Comparison of ENCODE assay signal across 8 mouse cellular contexts in genomic region chr1:131078761-131079330, GRCm38 (mm10). TPM values are rescaled to one million over a fixed set of nuclear protein-coding genes. Genes with fewer than 3 reads are reported as not detected.
DNase-seq lines count a peak whose midpoint lies in the region.

No protein-coding gene starts in this region.

- intact Hi-C loops in gastrocnemius, postnatal 14 days (cut with DNase I; ENCODE audit: low total_unique reads), result no loop called here
- intact Hi-C loops in left cerebral cortex, postnatal 10 days (cut with DNase I), result no loop called here

- DNase-seq in gastrocnemius, postnatal 14 days, result peak; percentile 65
- DNase-seq in gastrocnemius, postnatal 25 days, result no peak
- DNase-seq in embryo, embryonic 10.5 days (ENCODE audit: low spot score), result peak; percentile 74
- peak; percentile 50 for DNase-seq in heart, postnatal 4 days
- DNase-seq in left cerebral cortex, postnatal 10 days (ENCODE audit: extremely low spot score in 1 of 2, low spot score in 2 of 2), result peak; percentile 64 to 81
- DNase-seq in retina, postnatal 1 day, result peak; percentile 91
- no peak for DNase-seq in urinary bladder, postnatal 10 days (ENCODE audit: low spot score)
- no peak for DNase-seq in urinary bladder, postnatal 14 days (ENCODE audit: low spot score)

RNA-seq across cellular contexts. Expression of gene Mapkapk2, which starts 18.8 kb away (rescaled TPM):
- total RNA-seq in gastrocnemius, postnatal 14 days (2021), result 100 to 1,000 TPM; 151 to 154 TPM
- 100 to 1,000 TPM; 193 to 219 TPM for total RNA-seq in gastrocnemius, postnatal 25 days (2021)
- total RNA-seq in heart, postnatal 4 days (2021), result 100 to 1,000 TPM; 206 to 226 TPM
- 10 to 100 TPM; 26.8 to 31.1 TPM for total RNA-seq in left cerebral cortex, postnatal 10 days (2021)

RNA-seq across cellular contexts. Expression of gene Il10, which starts 59.2 kb away (rescaled TPM):
- not detected for total RNA-seq in gastrocnemius, postnatal 14 days (2021)
- total RNA-seq in gastrocnemius, postnatal 25 days (2021), result not detected
- not detected for total RNA-seq in heart, postnatal 4 days (2021)
- total RNA-seq in left cerebral cortex, postnatal 10 days (2021), result not detected

RNA-seq across cellular contexts. Expression of gene Dyrk3, which starts 59.3 kb away (rescaled TPM):
- total RNA-seq in gastrocnemius, postnatal 14 days (2021), result under 1 TPM; 0.07 to 0.14 TPM
- total RNA-seq in gastrocnemius, postnatal 25 days (2021), result not detected
- total RNA-seq in heart, postnatal 4 days (2021), result 1 to 10 TPM; 1.2 to 1.7 TPM
- total RNA-seq in left cerebral cortex, postnatal 10 days (2021), result 10 to 100 TPM in 1 of 2 experiments, 1 to 10 TPM in 1; 9.9 to 11.3 TPM

Comparison
In these comparisons a context has a peak if more than half of its experiments do, and no peak if none do; other contexts are left out.
1. DNase-seq: peak in gastrocnemius, postnatal 14 days (single experiment), embryo, embryonic 10.5 days (single experiment), heart, postnatal 4 days (single experiment), left cerebral cortex, postnatal 10 days (2 of 2) and retina, postnatal 1 day (single experiment); none in gastrocnemius, postnatal 25 days (single experiment), urinary bladder, postnatal 10 days (single experiment) and urinary bladder, postnatal 14 days (single experiment).
2. RNA of gene Mapkapk2, which starts 18.8 kb away (total RNA-seq): 206 to 226 TPM in heart, postnatal 4 days, 193 to 219 TPM in gastrocnemius, postnatal 25 days and 151 to 154 TPM in gastrocnemius, postnatal 14 days; 26.8 to 31.1 TPM in left cerebral cortex, postnatal 10 days; every median in the first group is over 4 times any median in the second.
3. RNA of gene Dyrk3, which starts 59.3 kb away (total RNA-seq): 9.9 to 11.3 TPM in left cerebral cortex, postnatal 10 days; 1.2 to 1.7 TPM in heart, postnatal 4 days, not detected in gastrocnemius, postnatal 25 days and 0.07 to 0.14 TPM in gastrocnemius, postnatal 14 days; every median in the first group is over 4 times any median in the second.